Mouse (Mus musculus) CH12.LX (cell line): ENCODE measurements around the gene Hist1h2ag. TPM values are rescaled to one million over a fixed set of nuclear protein-coding genes. Genes with fewer than 3 reads are reported as not detected.
A peak's percentile ranks its signal among the peaks of the same experiment; 100 is the strongest.

Experiments used
- DNase-seq: peaks from one replicate; pipeline ENCODE4 v3.0.0-alpha.2; 2013; ENCODE audit errors: extremely low read depth
- H3K27ac ChIP-seq: 2 replicates; pipeline ENCODE4 v1.5.1; 2012; ENCODE audit warnings: low read depth, mild to moderate bottlenecking, control low read depth, moderate library complexity; ENCODE audit not compliant: insufficient read depth
- H3K27me3 ChIP-seq: replicated peaks from 2 replicates; pipeline ENCODE3; 2012; ENCODE audit warnings: inconsistent platforms
- H3K36me3 ChIP-seq, 2 experiments: replicated peaks in 1 of 2; 2 replicates each; pipeline versions ENCODE3 to v1.6.1; 2012; ENCODE audit warnings: inconsistent platforms in 1 of 2, low read length in 1 of 2, mild to moderate bottlenecking in 1 of 2, mixed read lengths in 1 of 2, moderate library complexity in 1 of 2; ENCODE audit not compliant: control insufficient read depth in 1 of 2, insufficient read depth in 1 of 2
- H3K4me1 ChIP-seq, 2 experiments: 2 replicates each; pipeline ENCODE4 v1.6.1; 2012; ENCODE audit warnings: inconsistent platforms in 1 of 2, moderate library complexity in 1 of 2; ENCODE audit not compliant: insufficient read depth in 2 of 2, control insufficient read depth in 1 of 2
- H3K4me2 ChIP-seq: 2 replicates; pipeline ENCODE4 v1.6.1; 2012; ENCODE audit warnings: low read depth, mild to moderate bottlenecking, control low read depth; ENCODE audit not compliant: poor library complexity, insufficient read depth, severe bottlenecking
- H3K4me3 ChIP-seq, 3 experiments: fragments of 150-350 bp in 1 of 3; sonication (generic) in 1 of 3; replicated peaks in 1 of 3; 2 replicates each; pipeline versions ENCODE3 to v1.5.1; 2011 to 2012; ENCODE audit warnings: low read depth in 2 of 3, low read length in 2 of 3, mild to moderate bottlenecking in 2 of 3, moderate library complexity in 2 of 3, control low read depth in 1 of 3, improper control_type of control experiment in 1 of 3, inconsistent platforms in 1 of 3, mixed read lengths in 1 of 3; ENCODE audit not compliant: poor library complexity in 1 of 3
- H3K79me2 ChIP-seq: replicated peaks from 2 replicates; pipeline ENCODE4 v1.6.1; 2012; ENCODE audit warnings: mild to moderate bottlenecking, moderate library complexity; ENCODE audit not compliant: control insufficient read depth, poor library complexity, insufficient read depth, severe bottlenecking; ENCODE audit errors: extremely low read depth
- H3K9ac ChIP-seq: 2 replicates; pipeline ENCODE4 v1.6.1; 2012; ENCODE audit warnings: low read depth, mild to moderate bottlenecking, control low read depth, moderate library complexity; ENCODE audit not compliant: insufficient read depth
- H3K9me3 ChIP-seq: replicated peaks from 2 replicates; pipeline ENCODE3; 2012; ENCODE audit warnings: low read length, inconsistent platforms, mixed read lengths
- EP300 ChIP-seq: IDR thresholded peaks from 2 replicates; pipeline ENCODE4 v1.6.1; 2011; ENCODE audit warnings: low read length, improper control_type of control experiment
- ETS1 ChIP-seq: conservative IDR thresholded peaks from 2 replicates; pipeline ENCODE4 v1.6.1; 2012; ENCODE audit warnings: low read depth, mild to moderate bottlenecking, inconsistent platforms, low read length, improper control_type of control experiment, moderate library complexity
- GABPA ChIP-seq: IDR thresholded peaks from 2 replicates; pipeline ENCODE4 v1.6.1; 2012; ENCODE audit warnings: low read depth, low read length, improper control_type of control experiment, inconsistent platforms; ENCODE audit not compliant: insufficient replicate concordance
- IRF4 ChIP-seq: IDR thresholded peaks from 2 replicates; pipeline ENCODE4 v1.6.1; 2014; ENCODE audit warnings: low read depth, mild to moderate bottlenecking, inconsistent platforms, low read length, improper control_type of control experiment
- JUN ChIP-seq: IDR thresholded peaks from 2 replicates; pipeline ENCODE4 v1.6.1; 2011; ENCODE audit warnings: low read depth, mild to moderate bottlenecking, low read length, improper control_type of control experiment, moderate library complexity; ENCODE audit not compliant: insufficient read depth
- JUND ChIP-seq: conservative IDR thresholded peaks from 2 replicates; pipeline ENCODE4 v1.6.1; 2011; ENCODE audit warnings: low read depth, low read length, improper control_type of control experiment
- MAFK ChIP-seq: IDR thresholded peaks from 2 replicates; pipeline ENCODE4 v1.6.1; 2011; ENCODE audit warnings: low read length, improper control_type of control experiment; ENCODE audit not compliant: insufficient replicate concordance
- MAX ChIP-seq: IDR thresholded peaks from 2 replicates; pipeline ENCODE4 v1.6.1; 2011; ENCODE audit warnings: low read length, improper control_type of control experiment
- PAX5 ChIP-seq: IDR thresholded peaks from 2 replicates; pipeline ENCODE4 v1.6.1; 2012; ENCODE audit warnings: low read length, inconsistent platforms, mixed read lengths
- TBP ChIP-seq: conservative IDR thresholded peaks from 2 replicates; pipeline ENCODE4 v1.6.1; 2011; ENCODE audit warnings: low read depth, low read length, improper control_type of control experiment
- UBTF ChIP-seq: IDR thresholded peaks from 2 replicates; pipeline ENCODE4 v1.6.1; 2012; ENCODE audit warnings: low read depth, mild to moderate bottlenecking, inconsistent platforms, low read length, improper control_type of control experiment, moderate library complexity
- USF2 ChIP-seq: conservative IDR thresholded peaks from 2 replicates; pipeline ENCODE4 v1.6.1; 2011; ENCODE audit warnings: low read depth, low read length, improper control_type of control experiment
- ZMIZ1 ChIP-seq: IDR thresholded peaks from 2 replicates; pipeline ENCODE4 v1.6.1; 2012; ENCODE audit warnings: low read depth, mild to moderate bottlenecking, inconsistent platforms, low read length, improper control_type of control experiment
- dilution Hi-C: fragments of 300-500 bp; cut with MboI; formaldehyde crosslinking; loops from 2 replicates; pipeline ENCODE4 v1.14.3; 2020; ENCODE audit warnings: low sequenced_read_pairs; ENCODE audit not compliant: extremely low pct_unique_long_range_greater_than_20kb, extremely low pct_ligation_motif_present
- in situ Hi-C: fragments of 300-500 bp; cut with MboI; formaldehyde crosslinking; loops from 3 replicates; pipeline ENCODE4 v1.14.3; 2019; ENCODE audit warnings: low sequenced_read_pairs, low pct_ligation_motif_present, low pct_unique_long_range_greater_than_20kb, mixed read lengths
- polyA plus RNA-seq: library from polyadenylated mRNA; unstranded; fragments of >175 nt; gene quantifications from 2 replicates; pipeline ENCODE4 v1.2.1, GENCODE M21; 2012; ENCODE audit warnings: low read depth; ENCODE audit not compliant: insufficient read length
- total RNA-seq, 2 experiments: library from RNA; depleted of rRNA; stranded (reverse); fragments of 300-350 nt in 1 of 2; fragments of >200 nt in 1 of 2; gene quantifications; 2 replicates each; pipeline ENCODE4 v1.2.3; 2012 to 2014

The Hist1h2ag gene
- total and polyA plus RNA-seq, 3 experiments: 7.3 to 576 (median 22.0) TPM

GRCm38 (mm10) chr13:22053754-22054153, 11.0 kb upstream of the Hist1h2ag start:
- H3K4me1 ChIP-seq: peaks cover 0 to 21% of the 10 kb centered on the region in 2 experiments; a peak in 3 of 4 replicates
- H3K4me2 ChIP-seq: no peak overlapping the region
- H3K27ac ChIP-seq: no peak overlapping the region
- no peak for DNase-seq
- in situ Hi-C loops: no loop called here
- H3K36me3 ChIP-seq: no peaks in the 10 kb centered on the region
- no peak overlapping the region for H3K4me3 ChIP-seq
- no peaks in the 10 kb centered on the region for H3K79me2 ChIP-seq
- dilution Hi-C loops: no loop called here
- H3K9me3 ChIP-seq: no peaks in the 10 kb centered on the region
- no peaks in the 10 kb centered on the region for H3K27me3 ChIP-seq
- TF ChIP-seq PAX5: no peak
- no peak for TF ChIP-seq ZMIZ1
- no peak for TF ChIP-seq JUND
- no peak for TF ChIP-seq USF2
- no peak for TF ChIP-seq TBP
- no peak for TF ChIP-seq UBTF
- TF ChIP-seq MAFK: no peak
- TF ChIP-seq EP300: peak; percentile 55
- no peak for TF ChIP-seq JUN
- TF ChIP-seq IRF4: peak; percentile 53; the same call in 1 of the 2 replicates
- TF ChIP-seq ETS1: no peak
- no peak for TF ChIP-seq MAX
- H3K9ac ChIP-seq: no peak overlapping the region

GRCm38 (mm10) chr13:22051523-22051859, 8.7 kb upstream of the Hist1h2ag start:
- no peaks in the 10 kb centered on the region for H3K27me3 ChIP-seq
- peak overlapping the region; percentile 52; the same call in 1 of the 2 replicates for H3K9ac ChIP-seq
- in situ Hi-C loops: no loop called here
- H3K4me3 ChIP-seq: peak overlapping the region in 2 of 3 experiments; percentile 38 to 60
- H3K4me2 ChIP-seq: peak overlapping the region; percentile 61
- no peak for TF ChIP-seq ETS1
- TF ChIP-seq USF2: no peak
- no peak for TF ChIP-seq MAFK
- no peak for TF ChIP-seq MAX
- TF ChIP-seq GABPA: no peak
- TF ChIP-seq, all 38 proteins: peak for 0
- H3K4me1 ChIP-seq: peaks cover 0 to 41% of the 10 kb centered on the region in 2 experiments; a peak in 3 of 4 replicates
- H3K9me3 ChIP-seq: no peaks in the 10 kb centered on the region
- H3K79me2 ChIP-seq: no peaks in the 10 kb centered on the region
- dilution Hi-C loops: no loop called here
- no peak overlapping the region for H3K27ac ChIP-seq
- no peak for DNase-seq
- H3K36me3 ChIP-seq: no peaks in the 10 kb centered on the region
